Mouse (Mus musculus) MEL (cell line): ENCODE measurements at regions not wholly inside any gene's neighbourhood (a gene's known extent, or its start where the extent isn't known, plus 50 kb on each side); places are given as distances from the start of the nearest gene placed in this dataset.

Source experiments
- DNase-seq: peaks from one replicate; pipeline ENCODE4 v3.0.0; 2011; ENCODE audit warnings: low read depth, low spot score
- H3K27ac ChIP-seq: 2 replicates; pipeline ENCODE4 v1.5.1; 2012; ENCODE audit warnings: low read depth, mild to moderate bottlenecking, control low read depth, low read length, moderate library complexity; ENCODE audit not compliant: control insufficient read depth
- H3K27me3 ChIP-seq, 2 experiments: fragments of 150-350 bp in 1 of 2; sonication (generic) in 1 of 2; 2 replicates each; pipeline ENCODE4 v1.6.1; 2012; ENCODE audit warnings: low read length in 2 of 2, mild to moderate bottlenecking in 2 of 2, improper control_type of control experiment in 1 of 2, moderate library complexity in 1 of 2; ENCODE audit not compliant: insufficient read depth in 2 of 2, control insufficient read depth in 1 of 2
- H3K36me3 ChIP-seq, 2 experiments: 2 replicates each; pipeline ENCODE4 v1.6.1; 2012 to 2014; ENCODE audit warnings: low read length in 2 of 2, improper control_type of control experiment in 1 of 2, inconsistent platforms in 1 of 2, mild to moderate bottlenecking in 1 of 2; ENCODE audit not compliant: insufficient read depth in 2 of 2, control insufficient read depth in 1 of 2
- H3K4me1 ChIP-seq, 2 experiments: fragments of 150-350 bp in 1 of 2; sonication (generic) in 1 of 2; 2 replicates each; pipeline ENCODE4 v1.6.1; 2012; ENCODE audit warnings: low read length in 2 of 2, improper control_type of control experiment in 1 of 2, mild to moderate bottlenecking in 1 of 2; ENCODE audit not compliant: insufficient read depth in 2 of 2, control insufficient read depth in 1 of 2
- H3K4me3 ChIP-seq, 2 experiments: fragments of 150-350 bp in 1 of 2; sonication (generic) in 1 of 2; 2 replicates each; pipeline ENCODE4 v1.5.1; 2012; ENCODE audit warnings: low read depth in 2 of 2, low read length in 2 of 2, mild to moderate bottlenecking in 2 of 2, moderate library complexity in 2 of 2, control low read depth in 1 of 2, improper control_type of control experiment in 1 of 2; ENCODE audit not compliant: control insufficient read depth in 1 of 2, insufficient read depth in 1 of 2
- H3K79me2 ChIP-seq: 2 replicates; pipeline ENCODE4 v1.6.1; 2012; ENCODE audit warnings: mild to moderate bottlenecking, low read length, moderate library complexity; ENCODE audit not compliant: control insufficient read depth, poor library complexity, insufficient read depth
- H3K9ac ChIP-seq: 2 replicates; pipeline ENCODE4 v1.6.1; 2012; ENCODE audit warnings: low read depth, mild to moderate bottlenecking, control low read depth, low read length, moderate library complexity; ENCODE audit not compliant: control insufficient read depth, poor library complexity, severe bottlenecking
- H3K9me3 ChIP-seq: fragments of 150-350 bp; sonication (generic); replicated peaks from 2 replicates; pipeline ENCODE4 v1.6.1; 2012; ENCODE audit warnings: mild to moderate bottlenecking, low read length, improper control_type of control experiment, moderate library complexity; ENCODE audit not compliant: insufficient read depth
- BHLHE40 ChIP-seq: IDR thresholded peaks from 2 replicates; pipeline ENCODE4 v1.6.1; 2012; ENCODE audit warnings: low read depth, mild to moderate bottlenecking, inconsistent platforms, low read length, improper control_type of control experiment, borderline replicate concordance
- CHD1 ChIP-seq: IDR thresholded peaks from 2 replicates; pipeline ENCODE4 v1.6.1; 2012; ENCODE audit warnings: low read depth, mild to moderate bottlenecking, inconsistent platforms, low read length, improper control_type of control experiment
- CHD2 ChIP-seq: IDR thresholded peaks from 2 replicates; pipeline ENCODE4 v1.6.1; 2011; ENCODE audit warnings: low read length, improper control_type of control experiment
- CTCF ChIP-seq, 3 experiments: IDR thresholded peaks in 2 of 3; conservative IDR thresholded peaks in 1 of 3; 2 replicates each; pipeline ENCODE4 v1.5.1; 2011 to 2012; ENCODE audit warnings: low read length in 3 of 3, low read depth in 2 of 3, mild to moderate bottlenecking in 2 of 3, improper control_type of control experiment in 1 of 3, inconsistent platforms in 1 of 3, mixed read lengths in 1 of 3, moderate library complexity in 1 of 3; ENCODE audit not compliant: control insufficient read depth in 1 of 3, insufficient read depth in 1 of 3, poor library complexity in 1 of 3, severe bottlenecking in 1 of 3
- ELF1 ChIP-seq: IDR thresholded peaks from 2 replicates; pipeline ENCODE4 v1.6.1; 2014; ENCODE audit warnings: low read depth, mild to moderate bottlenecking, inconsistent platforms, low read length, improper control_type of control experiment, moderate library complexity
- EP300 ChIP-seq, 2 experiments: IDR thresholded peaks; 2 replicates each; pipeline ENCODE4 v1.6.1; 2011; ENCODE audit warnings: improper control_type of control experiment in 2 of 2, low read length in 2 of 2, low read depth in 1 of 2, mild to moderate bottlenecking in 1 of 2
- GABPA ChIP-seq: IDR thresholded peaks from 2 replicates; pipeline ENCODE4 v1.6.1; 2012; ENCODE audit warnings: low read depth, mild to moderate bottlenecking, inconsistent platforms, low read length, improper control_type of control experiment, moderate library complexity
- GATA1 ChIP-seq: IDR thresholded peaks from 2 replicates; pipeline ENCODE4 v1.6.1; 2011; ENCODE audit warnings: low read depth, low read length, improper control_type of control experiment
- HCFC1 ChIP-seq: IDR thresholded peaks from 2 replicates; pipeline ENCODE4 v1.6.1; 2012; ENCODE audit warnings: low read depth, mild to moderate bottlenecking, inconsistent platforms, low read length, improper control_type of control experiment, moderate library complexity
- JUND ChIP-seq: IDR thresholded peaks from 2 replicates; pipeline ENCODE4 v1.6.1; 2011; ENCODE audit warnings: low read depth, mild to moderate bottlenecking, improper control_type of control experiment, low read length
- MAX ChIP-seq: IDR thresholded peaks from 2 replicates; pipeline ENCODE4 v1.6.1; 2011; ENCODE audit warnings: low read length, improper control_type of control experiment
- MAZ ChIP-seq: IDR thresholded peaks from 2 replicates; pipeline ENCODE4 v1.6.1; 2012; ENCODE audit warnings: low read depth, mild to moderate bottlenecking, inconsistent platforms, low read length, improper control_type of control experiment
- MEF2A ChIP-seq: IDR thresholded peaks from 2 replicates; pipeline ENCODE4 v1.6.1; 2014; ENCODE audit warnings: low read depth, mild to moderate bottlenecking, inconsistent platforms, low read length, improper control_type of control experiment; ENCODE audit not compliant: poor library complexity, insufficient replicate concordance, severe bottlenecking; ENCODE audit errors: extremely low read depth
- MXI1 ChIP-seq: IDR thresholded peaks from 2 replicates; pipeline ENCODE4 v1.6.1; 2011; ENCODE audit warnings: mild to moderate bottlenecking, low read depth, low read length, improper control_type of control experiment
- MYB ChIP-seq: IDR thresholded peaks from 2 replicates; pipeline ENCODE4 v1.6.1; 2011; ENCODE audit warnings: mild to moderate bottlenecking, low read depth, low read length, improper control_type of control experiment
- MYC ChIP-seq: IDR thresholded peaks from 2 replicates; pipeline ENCODE4 v1.6.1; 2011; ENCODE audit warnings: low read depth, mild to moderate bottlenecking, low read length, improper control_type of control experiment, moderate library complexity
- NELFE ChIP-seq: IDR thresholded peaks from 2 replicates; pipeline ENCODE4 v1.6.1; 2011; ENCODE audit warnings: low read depth, low read length, improper control_type of control experiment
- POLR2AphosphoS2 ChIP-seq: IDR thresholded peaks from 2 replicates; pipeline ENCODE4 v1.6.1; 2011; ENCODE audit warnings: low read length, improper control_type of control experiment
- POLR2AphosphoS5 ChIP-seq: IDR thresholded peaks from 2 replicates; pipeline ENCODE4 v1.6.1; 2012; ENCODE audit warnings: low read depth, borderline replicate concordance, mild to moderate bottlenecking, inconsistent platforms, low read length, moderate library complexity, mixed read lengths
- RAD21 ChIP-seq: IDR thresholded peaks from 2 replicates; pipeline ENCODE4 v1.6.1; 2011; ENCODE audit warnings: mild to moderate bottlenecking, low read depth, low read length, improper control_type of control experiment
- SIN3A ChIP-seq: IDR thresholded peaks from 2 replicates; pipeline ENCODE4 v1.6.1; 2012; ENCODE audit warnings: low read length, improper control_type of control experiment, inconsistent platforms
- TAL1 ChIP-seq: IDR thresholded peaks from 2 replicates; pipeline ENCODE4 v1.6.1; 2012; ENCODE audit warnings: mild to moderate bottlenecking, inconsistent platforms, low read length, moderate library complexity, mixed read lengths
- TBP ChIP-seq: IDR thresholded peaks from 2 replicates; pipeline ENCODE4 v1.8.0; 2011; ENCODE audit warnings: low read depth, low read length, improper control_type of control experiment
- TCF12 ChIP-seq: IDR thresholded peaks from 2 replicates; pipeline ENCODE4 v1.6.1; 2014; ENCODE audit warnings: low read depth, mild to moderate bottlenecking, inconsistent platforms, low read length, improper control_type of control experiment, moderate library complexity
- UBTF ChIP-seq: IDR thresholded peaks from 2 replicates; pipeline ENCODE4 v1.6.1; 2012; ENCODE audit warnings: low read depth, mild to moderate bottlenecking, inconsistent platforms, low read length, improper control_type of control experiment, moderate library complexity, borderline replicate concordance; ENCODE audit not compliant: insufficient read depth
- ZMIZ1 ChIP-seq: IDR thresholded peaks from 2 replicates; pipeline ENCODE4 v1.6.1; 2012; ENCODE audit warnings: low read depth, mild to moderate bottlenecking, inconsistent platforms, low read length, improper control_type of control experiment, moderate library complexity
- ZNF384 ChIP-seq: IDR thresholded peaks from 2 replicates; pipeline ENCODE4 v1.6.1; 2012; ENCODE audit warnings: low read depth, mild to moderate bottlenecking, inconsistent platforms, low read length, improper control_type of control experiment

DNA sequence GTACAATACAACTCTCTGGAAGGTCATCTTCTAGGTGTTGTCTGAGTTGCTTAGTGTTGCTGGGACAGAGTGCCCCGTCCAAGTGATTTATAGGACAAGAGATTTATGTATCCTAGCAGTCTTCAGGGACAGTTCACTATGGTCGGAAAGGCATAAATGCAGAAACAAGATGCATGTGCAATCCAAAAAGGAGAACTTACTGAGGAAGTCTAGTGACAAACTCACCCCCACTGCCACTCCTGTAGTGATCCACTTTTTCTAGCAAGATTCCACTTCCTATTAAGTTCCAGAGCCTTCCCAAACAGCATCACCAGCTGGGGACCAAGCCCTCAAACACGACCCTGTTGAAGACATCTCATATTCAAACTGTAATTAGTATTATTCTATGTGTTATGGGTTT lies 1266.9 kb upstream of the Lrrc6 start:
- DNase-seq, result no peak
- H3K27ac ChIP-seq, result no peak overlapping the region
- H3K27me3 ChIP-seq, result no peaks in the 10 kb centered on the region
- H3K4me1 ChIP-seq, result no peaks in the 10 kb centered on the region
- no peaks in the 10 kb centered on the region for H3K36me3 ChIP-seq
- H3K9ac ChIP-seq, result no peak overlapping the region
- no peak overlapping the region for H3K4me3 ChIP-seq
- H3K9me3 ChIP-seq, result no peaks in the 10 kb centered on the region
- H3K79me2 ChIP-seq, result no peaks in the 10 kb centered on the region
- TF ChIP-seq MAX (no peak), ZNF384 (no peak), ELF1 (no peak), GABPA (no peak), TCF12 (no peak), HCFC1 (no peak), POLR2AphosphoS5 (no peak), ZMIZ1 (no peak), EP300 (IDR thresholded peaks at IDR 0.05; ENCODE audit: low read depth in 1 of 2, low read length in 2 of 2) (no peak), GATA1 (no peak), POLR2AphosphoS2 (no peak), JUND (no peak), NELFE (no peak), MXI1 (no peak), BHLHE40 (no peak), MEF2A (no peak)

DNA sequence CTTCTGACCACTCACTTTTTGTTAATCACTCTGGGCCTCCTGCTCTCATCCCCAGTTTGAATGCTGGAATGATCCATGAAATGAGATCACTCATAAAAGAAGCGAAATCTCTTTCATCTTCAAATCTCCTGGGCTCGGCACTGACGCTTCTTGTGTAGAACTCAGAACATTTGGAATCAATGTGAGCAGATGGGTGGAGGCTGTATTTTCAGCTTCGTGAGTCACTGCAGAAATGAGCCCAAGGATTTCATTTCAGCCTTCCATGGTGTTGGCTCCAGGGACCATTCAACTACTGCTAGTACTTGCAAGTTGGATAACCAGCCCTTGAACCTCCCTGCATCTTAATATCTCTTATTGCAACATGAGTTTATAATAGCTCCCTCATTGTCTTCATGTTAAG lies 1258.5 kb upstream of the Lrrc6 start:
- H3K79me2 ChIP-seq, result no peaks in the 10 kb centered on the region
- no peak for TF ChIP-seq UBTF
- TF ChIP-seq GABPA, result no peak
- TF ChIP-seq EP300 (IDR thresholded peaks at IDR 0.05; ENCODE audit: low read depth in 1 of 2, low read length in 2 of 2), result no peak
- no peak for TF ChIP-seq RAD21
- no peak for TF ChIP-seq GATA1
- TF ChIP-seq POLR2AphosphoS5, result no peak
- TF ChIP-seq JUND, result no peak
- TF ChIP-seq TBP, result no peak
- TF ChIP-seq SIN3A, result no peak
- no peak for TF ChIP-seq BHLHE40
- TF ChIP-seq CHD1, result no peak
- TF ChIP-seq MAZ, result no peak
- TF ChIP-seq CHD2, result no peak
- no peak for TF ChIP-seq CTCF (IDR thresholded peaks at IDR 0.05 in 2 of 3, conservative IDR thresholded peaks at IDR 0.05 in 1 of 3; ENCODE audit: control insufficient read depth in 1 of 3, insufficient read depth in 1 of 3, low read depth in 2 of 3, low read length in 3 of 3, poor library complexity in 1 of 3, severe bottlenecking in 1 of 3)
- no peak for TF ChIP-seq TAL1
- TF ChIP-seq TCF12, result no peak
- no peak for TF ChIP-seq MYB
- TF ChIP-seq MYC, result no peak

More for the DNA sequence above, 1258.5 kb upstream of the Lrrc6 start:
- H3K9me3 ChIP-seq, result no peaks in the 10 kb centered on the region
- H3K36me3 ChIP-seq, result no peaks in the 10 kb centered on the region
- no peaks in the 10 kb centered on the region for H3K4me1 ChIP-seq
- H3K4me3 ChIP-seq, result no peak overlapping the region
- H3K27ac ChIP-seq, result no peak overlapping the region
- no peaks in the 10 kb centered on the region for H3K27me3 ChIP-seq
- DNase-seq, result no peak
- no peak overlapping the region for H3K9ac ChIP-seq
